In genomic region chr15:96098821-96099220, GRCm38 (mm10) we compare ENCODE assay signal across 13 mouse cellular contexts.
"Had no signal": no experiment of that assay in that cellular context is flagged by ENCODE, and none has a peak within 500 bp of the region (broad histone marks: within the 10 kb centered on the region; RNA-seq: fewer than 3 reads in every experiment).

No protein-coding gene starts in this region.

- H3K27me3 ChIP-seq: kidney, embryonic 15.5 days; liver, embryonic 13.5 days had no signal

- DNase-seq: kidney, postnatal 14 days; kidney, postnatal 4 days; layer of hippocampus, adult 9-11 months; liver, embryonic 13.5 days; lung, adult 2 months; lung, postnatal 14 days; lung, postnatal 4 days; midbrain, embryonic 14.5 days; thymus, adult 2 months; thymus, postnatal 14 days; thymus, postnatal 4 days had no signal

- H3K4me3 ChIP-seq: kidney, embryonic 15.5 days; liver, embryonic 13.5 days had no signal

- H3K9me3 ChIP-seq: kidney, embryonic 15.5 days; liver, embryonic 13.5 days had no signal

- H3K36me3 ChIP-seq: kidney, embryonic 15.5 days; liver, embryonic 13.5 days had no signal

- H3K27ac ChIP-seq: liver, embryonic 13.5 days; stomach, postnatal 0 days had no signal

- H3K9ac ChIP-seq: kidney, embryonic 15.5 days; liver, embryonic 13.5 days had no signal

- H3K4me1 ChIP-seq: liver, embryonic 13.5 days had no signal
